Mouse (Mus musculus) urinary bladder, postnatal 36 days (tissue): Measurements from ENCODE around the gene Map7d1.
"Not testable (repeated sequence)": the region's sequence is repeated elsewhere in the genome, so short reads cannot be mapped to it uniquely, and the experiment has no call there.

Experiments used
- DNase-seq, 2 experiments: peaks; one replicate each; pipeline ENCODE4 v3.0.0; 2022; ENCODE audit warnings: low spot score in 2 of 2, mixed read lengths in 1 of 2

The Map7d1 gene

GRCm38 (mm10) chr4:126241956-126242355, 14.2 kb downstream of the Map7d1 start:
- no peak for DNase-seq

DNA sequence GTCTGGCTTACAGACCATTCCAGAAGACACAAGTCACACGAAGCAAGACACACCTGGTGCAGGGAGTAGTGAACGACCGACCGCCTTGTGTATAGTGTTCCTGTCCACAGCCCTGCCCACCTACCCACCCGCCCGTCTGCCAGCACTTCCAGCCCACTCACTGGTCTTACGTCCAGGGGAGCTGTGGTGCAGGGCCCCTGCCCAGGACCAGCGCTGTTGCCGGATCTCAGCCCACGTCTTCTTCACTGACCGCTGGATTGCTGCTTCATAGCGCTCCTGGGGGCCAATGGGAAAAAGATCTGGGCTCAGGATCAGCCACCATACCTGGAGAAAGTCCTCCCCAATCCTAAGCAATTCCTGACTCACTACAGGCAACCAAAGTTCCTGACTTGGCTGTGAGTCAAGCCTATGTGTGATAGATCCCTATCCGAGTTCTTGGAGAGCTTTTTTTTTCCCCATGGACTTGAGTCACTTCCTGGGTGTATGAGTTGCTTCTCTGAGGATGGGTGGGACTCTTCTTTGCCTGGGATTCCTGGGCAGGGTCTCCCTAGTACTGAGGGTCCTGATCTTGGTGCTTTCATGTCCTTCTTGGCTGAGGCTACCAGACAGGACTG, 16.2 kb downstream of the Map7d1 start:
- no peak for DNase-seq

DNA sequence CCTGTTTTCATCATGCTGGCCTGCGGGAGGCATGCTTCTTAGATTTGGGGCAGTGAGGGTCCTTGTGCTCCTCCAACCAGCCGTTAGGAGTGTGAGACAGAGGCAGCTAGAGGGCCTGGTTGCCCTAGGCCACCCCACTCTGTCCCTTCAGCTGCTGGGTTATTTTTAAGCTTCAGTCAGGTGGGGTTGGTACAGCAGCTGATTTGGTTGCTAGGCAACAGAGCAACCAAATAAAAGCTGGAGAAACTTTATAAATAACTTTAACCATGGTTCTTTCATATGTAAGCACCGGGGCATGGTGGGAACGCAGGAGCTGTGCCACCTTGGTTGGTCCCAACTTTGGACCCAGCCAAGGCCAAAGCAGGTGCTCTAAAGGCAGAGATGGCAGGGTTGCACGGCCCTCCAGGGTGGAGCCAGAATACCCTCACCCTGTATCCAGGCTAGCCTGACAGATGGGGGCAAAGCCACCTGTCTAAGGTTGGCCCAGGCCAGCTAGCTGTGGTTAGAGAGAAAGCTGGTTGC, 18.4 kb downstream of the Map7d1 start:
- no peak for DNase-seq

DNA sequence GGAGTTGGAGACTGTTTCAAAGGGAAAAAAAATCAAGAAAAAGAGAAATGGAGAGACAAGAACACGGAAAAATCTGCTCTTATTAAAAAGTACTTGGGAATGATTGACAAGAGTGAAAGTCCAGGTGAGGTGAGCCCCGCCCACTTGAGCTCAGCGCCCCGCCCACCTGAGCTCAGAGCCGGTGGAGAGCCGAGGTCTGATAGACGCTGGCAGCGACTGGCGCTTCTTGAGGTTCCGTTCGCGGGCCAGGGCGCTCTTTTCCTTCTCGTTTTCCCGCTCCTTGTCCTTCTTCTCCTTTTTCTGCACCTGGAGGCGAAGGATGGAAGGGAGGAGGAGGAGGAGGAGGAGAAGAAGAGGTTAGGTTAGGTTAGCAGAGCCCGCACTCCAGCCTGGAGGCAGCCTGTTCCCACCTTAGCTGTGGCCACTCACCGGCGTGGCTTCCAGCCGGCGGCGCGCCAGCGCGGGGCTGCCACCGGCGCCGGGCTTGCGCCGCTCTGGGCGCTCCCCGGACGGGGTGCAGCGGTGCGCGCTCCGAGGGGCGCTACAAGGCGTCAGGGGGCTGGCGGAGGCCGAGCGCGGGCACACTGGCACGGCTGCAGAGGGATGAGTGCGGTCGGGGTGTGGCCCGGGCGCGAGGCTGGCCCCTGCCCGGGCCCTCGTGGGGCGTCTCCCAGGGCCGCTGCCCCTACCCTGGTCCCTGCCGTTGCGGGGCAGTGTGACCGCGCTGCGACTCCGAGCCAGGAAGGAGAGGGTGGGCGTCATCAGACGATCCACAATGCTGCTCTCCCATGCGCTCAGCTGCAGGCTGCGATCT, 19.5 kb downstream of the Map7d1 start:
- no peak for DNase-seq

- no peak for DNase-seq
Measured at GRCm38 (mm10) chr4:126235191-126235590, 21.0 kb downstream of the Map7d1 start.

GRCm38 (mm10) chr4:126234496-126235175, 21.5 kb downstream of the Map7d1 start:
- DNase-seq = no peak

DNA sequence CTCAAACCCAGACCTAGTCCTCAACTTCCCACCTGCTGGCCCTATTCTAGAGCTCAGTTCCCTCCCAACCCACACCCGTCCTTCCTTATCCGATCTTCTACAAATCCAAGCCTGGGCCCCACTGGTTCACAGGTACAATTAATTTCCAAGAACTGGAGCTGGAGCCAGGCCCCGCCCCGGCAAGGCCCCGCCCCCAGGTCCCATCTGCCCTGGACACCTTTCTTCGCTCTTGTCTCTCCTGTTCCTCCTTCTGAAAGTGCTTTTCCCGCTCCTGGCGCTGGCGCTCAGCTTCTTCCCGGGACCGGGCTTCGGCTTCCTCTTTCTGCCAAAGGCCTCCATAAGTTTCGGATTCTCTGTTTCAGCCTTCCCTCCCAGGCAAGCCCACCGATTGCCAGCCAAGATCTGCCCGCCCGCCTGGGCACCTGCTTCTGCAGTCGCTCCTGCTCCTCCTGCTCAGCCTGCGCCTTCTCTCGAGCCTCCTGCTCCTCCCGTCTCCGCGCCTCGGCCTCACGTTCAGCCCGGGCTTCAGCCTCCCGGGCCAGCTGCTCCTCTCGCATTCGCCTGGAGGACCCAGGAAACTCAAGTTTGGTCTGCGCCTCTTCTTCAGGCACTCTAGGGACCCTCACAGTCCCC, 22.4 kb downstream of the Map7d1 start:
- DNase-seq = no peak

DNA sequence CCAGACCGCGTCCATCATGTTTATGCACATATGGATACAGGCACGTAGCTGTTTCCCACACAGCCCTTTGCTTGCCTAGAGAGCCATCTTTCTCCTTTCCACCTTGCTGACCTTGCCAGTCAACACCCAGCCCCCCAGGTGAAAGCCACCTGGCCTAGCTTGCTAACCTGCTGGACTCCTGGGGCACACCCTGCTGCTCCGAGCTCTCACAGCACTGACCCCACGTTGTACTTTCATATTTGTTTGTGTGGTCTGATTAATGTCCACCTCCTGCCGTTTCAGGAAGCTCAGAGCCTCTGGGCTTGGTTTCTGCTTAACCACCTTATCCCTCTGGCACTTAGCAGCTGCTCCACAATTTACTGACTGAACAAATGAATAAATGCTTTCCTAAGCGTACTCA, 26.2 kb downstream of the Map7d1 start:
- no peak for DNase-seq

DNA sequence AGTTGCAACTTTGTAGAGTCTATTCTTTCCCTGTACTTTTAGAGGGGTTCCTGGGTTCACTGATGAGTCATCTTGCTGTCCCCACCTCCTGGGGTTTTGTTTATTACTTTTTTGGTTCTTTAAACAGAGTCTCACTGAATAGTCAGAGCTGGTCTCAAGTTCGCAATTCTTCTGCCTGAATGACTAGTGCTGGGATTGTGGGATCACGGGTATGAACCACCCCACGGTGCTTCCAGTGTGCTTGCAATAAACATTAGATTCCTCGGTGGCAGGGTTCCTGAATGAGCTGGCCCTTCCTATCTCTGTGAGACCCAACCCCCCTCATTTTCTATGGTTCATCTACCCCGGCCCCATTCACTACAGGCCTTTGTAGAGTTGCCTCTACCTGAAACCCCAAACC, 28.0 kb downstream of the Map7d1 start:
- DNase-seq = no peak

DNA sequence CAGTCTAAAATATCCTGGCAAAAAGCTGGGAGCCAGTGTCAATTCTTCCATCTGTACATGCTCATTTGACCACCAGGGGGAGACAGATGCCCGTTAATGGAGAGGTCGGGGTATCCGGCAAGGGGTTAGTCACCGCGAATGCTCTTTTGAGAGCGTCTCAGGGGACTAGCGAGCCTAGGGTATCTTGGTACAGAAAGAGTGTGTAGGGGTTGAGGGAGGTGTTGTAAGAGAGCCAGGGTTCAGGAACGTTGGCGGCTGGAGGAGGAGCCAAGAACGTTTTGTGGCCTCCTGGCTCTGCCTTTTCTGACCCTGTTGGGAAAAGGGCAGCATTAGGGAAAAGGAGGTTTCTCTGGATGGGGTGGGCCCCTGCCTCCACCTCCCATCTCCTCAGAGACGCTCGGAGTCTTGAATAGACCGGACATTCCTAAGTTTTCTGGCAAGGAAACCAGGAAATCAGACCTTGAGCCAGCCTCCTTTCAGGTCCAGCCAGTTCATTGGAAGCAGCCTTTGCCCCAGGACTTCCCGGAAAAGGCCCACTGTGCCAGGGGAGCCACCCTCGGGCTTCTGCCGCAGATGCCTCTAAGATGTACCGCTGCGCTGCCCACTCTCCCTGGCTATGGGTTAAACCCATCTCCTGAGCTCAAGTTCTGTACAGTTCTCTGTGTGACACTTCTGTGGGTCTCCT, 28.9 kb downstream of the Map7d1 start:
- DNase-seq = peak; percentile 89 to 91

DNA sequence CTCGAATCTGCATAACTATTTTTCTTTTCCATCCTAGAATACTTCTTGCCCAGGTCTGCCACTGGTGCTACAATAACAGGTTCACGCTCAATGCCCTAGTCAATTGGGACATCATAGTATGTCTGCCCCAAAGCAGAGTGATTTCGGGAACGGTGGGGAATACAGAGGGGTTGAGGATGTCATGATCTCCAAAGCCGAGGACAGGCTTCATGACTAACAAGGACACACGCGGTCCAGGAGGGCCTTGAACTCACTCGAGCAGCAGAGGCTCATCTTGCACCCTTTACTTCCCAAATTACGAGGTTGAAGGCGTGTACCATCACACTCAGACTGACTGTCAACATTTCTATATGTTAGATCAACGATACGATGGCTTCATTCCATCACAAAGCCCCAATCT, 29.5 kb downstream of the Map7d1 start:
- DNase-seq = no peak

- DNase-seq = no peak
Measured at GRCm38 (mm10) chr4:126222631-126223030, 33.5 kb downstream of the Map7d1 start.

GRCm38 (mm10) chr4:126220045-126220444, 36.1 kb downstream of the Map7d1 start:
- DNase-seq = no peak

GRCm38 (mm10) chr4:126219540-126219939, 36.6 kb downstream of the Map7d1 start:
- not testable (repeated sequence) for DNase-seq

DNA sequence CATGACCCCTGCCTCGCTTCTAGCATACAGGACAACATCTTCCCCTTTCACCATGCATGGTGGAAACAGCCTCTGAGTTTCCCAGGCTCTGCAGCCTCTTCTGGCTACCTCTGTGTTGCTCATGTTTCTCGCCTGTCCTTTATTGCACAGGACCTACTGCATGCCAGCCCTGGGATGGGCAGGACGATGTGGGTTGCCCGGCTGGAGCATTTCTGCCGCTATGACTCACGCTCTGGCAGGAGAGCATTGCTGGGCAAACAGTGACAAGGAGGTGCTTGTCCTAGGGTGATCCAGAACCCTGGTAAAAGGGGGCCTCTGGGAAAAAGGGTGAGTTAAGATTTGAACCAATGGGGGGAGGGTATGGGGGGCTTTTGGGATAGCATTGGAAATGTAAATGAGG, 38.4 kb downstream of the Map7d1 start:
- DNase-seq = peak; percentile 56 to 66

DNA sequence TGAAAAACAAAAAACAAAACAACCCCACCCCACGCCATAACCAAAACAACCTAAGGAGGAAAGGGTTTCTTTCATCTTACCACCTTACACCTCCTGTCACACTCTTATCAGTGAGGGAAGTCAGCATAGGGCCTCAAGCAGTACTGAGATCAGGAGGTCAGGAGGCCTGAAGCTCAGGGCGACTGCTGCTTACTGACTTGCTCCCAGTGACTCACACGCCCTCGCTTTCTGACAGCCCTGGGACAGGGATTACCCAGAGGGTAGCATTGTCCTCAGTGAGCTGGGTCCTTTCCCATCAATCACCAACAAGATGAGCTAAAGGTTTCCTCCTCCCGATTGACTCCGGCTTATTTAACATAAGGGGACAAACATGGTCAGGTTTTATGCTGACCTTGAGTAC, 49.1 kb downstream of the Map7d1 start:
- no peak for DNase-seq

- DNase-seq = no peak
Measured at GRCm38 (mm10) chr4:126205386-126205785, 50.8 kb downstream of the Map7d1 start.

DNA sequence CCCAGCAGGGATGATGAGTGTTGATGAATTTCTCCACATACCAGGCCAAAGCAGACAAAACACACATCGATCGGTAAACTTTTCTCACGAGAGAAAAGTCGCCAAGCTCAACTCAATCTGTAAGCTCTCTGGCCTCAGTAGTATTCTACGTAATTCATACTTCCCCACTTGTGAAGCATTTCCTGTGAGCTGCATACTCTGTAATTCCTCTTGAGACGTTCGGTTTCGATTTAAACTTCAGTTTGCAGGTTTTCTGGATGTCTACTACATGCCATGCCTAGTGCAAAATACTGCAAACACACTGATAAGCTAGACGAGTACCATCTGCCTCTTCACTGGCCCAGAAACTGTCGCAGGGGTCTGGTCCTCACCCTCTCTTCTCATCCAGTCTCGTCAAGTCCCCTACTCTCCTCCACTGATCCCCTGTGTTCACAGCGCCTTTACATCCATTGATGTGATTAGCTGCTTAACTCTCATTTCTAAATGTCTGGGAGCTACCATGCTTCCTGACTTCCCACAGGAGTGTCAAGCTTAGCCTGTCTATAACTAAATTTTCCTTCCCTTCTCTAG, 51.4 kb downstream of the Map7d1 start:
- no peak for DNase-seq

GRCm38 (mm10) chr4:126204016-126204415, 52.1 kb downstream of the Map7d1 start:
- DNase-seq = no peak

GRCm38 (mm10) chr4:126203336-126203895, 52.7 kb downstream of the Map7d1 start:
- DNase-seq = no peak
